Mouse (Mus musculus) testis, adult 2 months (tissue): Measurements from ENCODE around the gene Angptl3. TPM values are rescaled to one million over a fixed set of nuclear protein-coding genes. Genes with fewer than 3 reads are reported as not detected.

Source experiments
- H3K27ac ChIP-seq: fragments of 200-500 bp; 2 replicates; pipeline ENCODE4 v1.5.1; 2012; ENCODE audit warnings: low read depth, low read length; ENCODE audit not compliant: control insufficient read depth, insufficient read depth
- H3K27me3 ChIP-seq: fragments of 200-500 bp; 2 replicates; pipeline ENCODE4 v1.6.1; 2012; ENCODE audit warnings: mild to moderate bottlenecking, low read length, moderate library complexity; ENCODE audit not compliant: control insufficient read depth, insufficient read depth
- H3K36me3 ChIP-seq: fragments of 200-500 bp; 2 replicates; pipeline ENCODE4 v1.6.1; 2012; ENCODE audit warnings: mild to moderate bottlenecking, low read length; ENCODE audit not compliant: control insufficient read depth, insufficient read depth
- H3K4me1 ChIP-seq: fragments of 200-500 bp; 2 replicates; pipeline ENCODE4 v1.6.1; 2012; ENCODE audit warnings: low read length; ENCODE audit not compliant: control insufficient read depth, insufficient read depth
- H3K4me3 ChIP-seq: fragments of 200-500 bp; 2 replicates; pipeline ENCODE4 v1.5.1; 2012; ENCODE audit warnings: low read depth, mild to moderate bottlenecking, low read length, moderate library complexity, mixed read lengths; ENCODE audit not compliant: control insufficient read depth
- CTCF ChIP-seq: fragments of 200-500 bp; IDR thresholded peaks from 2 replicates; pipeline ENCODE4 v1.5.1; 2012; ENCODE audit warnings: low read depth, mild to moderate bottlenecking, inconsistent platforms, low read length, moderate library complexity; ENCODE audit not compliant: control insufficient read depth, insufficient read depth, insufficient replicate concordance
- POLR2A ChIP-seq: fragments of 200-500 bp; IDR thresholded peaks from 2 replicates; pipeline ENCODE4 v1.6.1; 2012; ENCODE audit warnings: low read depth, mild to moderate bottlenecking, inconsistent platforms, low read length, moderate library complexity; ENCODE audit not compliant: control insufficient read depth
- polyA plus RNA-seq: library from polyadenylated mRNA; depleted of rRNA; stranded (reverse); fragments of >200 nt; gene quantifications from 2 replicates; pipeline ENCODE4 v1.2.3, GENCODE M21; 2012

The Angptl3 gene
- polyA plus RNA-seq, 1 experiment, result not detected

DNA sequence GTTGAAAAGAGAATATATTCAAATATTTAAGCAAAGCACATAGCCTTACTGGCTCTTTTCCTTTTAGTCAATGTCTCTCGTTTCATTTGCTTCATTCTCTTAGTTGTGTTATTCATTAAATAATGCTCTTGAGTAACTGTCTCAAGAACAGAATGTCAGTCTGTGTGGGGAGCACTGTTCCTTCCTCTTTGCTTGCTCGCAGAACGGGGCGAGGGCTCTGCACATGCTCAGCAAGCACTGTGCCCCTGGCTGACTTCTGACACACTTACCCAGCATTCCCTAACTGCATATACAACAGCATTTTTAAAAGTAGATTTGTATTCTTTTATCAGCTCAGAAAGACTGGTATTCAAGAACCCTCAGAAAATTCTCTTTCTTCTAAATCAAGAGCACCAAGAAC is 2.2 kb downstream of the Angptl3 start:
- Histone ChIP-seq H3K27me3 (no peaks in the 10 kb centered on the region), H3K4me3 (no peak overlapping the region), H3K27ac (no peak overlapping the region), H3K4me1 (no peaks in the 10 kb centered on the region), H3K36me3 (no peaks in the 10 kb centered on the region)
- TF ChIP-seq POLR2A (no peak), CTCF (no peak)

DNA sequence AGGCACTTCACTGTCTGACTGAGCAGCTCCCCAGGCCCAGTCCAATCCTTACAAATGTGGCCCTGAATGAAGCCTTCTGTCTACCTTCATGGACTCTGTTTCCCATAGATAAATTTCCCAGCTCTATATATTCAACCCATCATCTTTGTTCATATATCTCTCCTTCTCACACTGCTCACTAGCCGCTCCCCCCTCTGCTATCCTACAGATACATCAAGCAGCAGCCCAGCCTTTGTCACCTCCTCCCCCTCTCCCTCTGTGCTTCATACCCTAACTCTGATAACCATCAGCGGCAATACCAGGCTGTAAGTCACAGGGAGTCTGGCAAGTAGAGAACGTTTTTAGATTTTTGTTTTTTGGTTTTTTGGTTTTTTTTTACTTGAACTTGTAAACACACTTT is 14.1 kb downstream of the Angptl3 start:
- no peaks in the 10 kb centered on the region for H3K4me1 ChIP-seq
- no peak for TF ChIP-seq POLR2A
- no peak overlapping the region for H3K27ac ChIP-seq
- no peaks in the 10 kb centered on the region for H3K27me3 ChIP-seq
- H3K4me3 ChIP-seq, result no peak overlapping the region
- H3K36me3 ChIP-seq, result no peaks in the 10 kb centered on the region

DNA sequence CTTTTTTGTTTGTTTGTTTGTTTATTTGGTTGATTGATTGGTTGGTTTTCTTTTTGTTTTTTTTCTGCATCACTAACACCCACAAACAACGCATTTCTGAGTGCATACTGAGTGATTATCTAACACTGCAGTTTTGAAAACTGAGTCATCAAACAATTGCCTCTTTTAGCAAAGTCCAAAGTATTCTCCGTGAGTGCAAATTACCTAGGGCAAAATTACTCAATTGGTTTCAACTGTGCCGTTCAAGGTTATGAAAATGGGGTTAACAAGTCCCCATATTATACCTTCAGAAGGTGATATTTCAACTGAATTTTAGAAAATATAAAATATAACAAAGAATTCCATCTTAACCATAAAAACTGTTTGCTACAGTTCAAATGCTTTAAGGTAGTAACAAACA is 15.7 kb downstream of the Angptl3 start:
- Histone ChIP-seq H3K4me3 (no peak overlapping the region), H3K36me3 (no peaks in the 10 kb centered on the region), H3K27me3 (no peaks in the 10 kb centered on the region), H3K4me1 (no peaks in the 10 kb centered on the region), H3K27ac (no peak overlapping the region)
- TF ChIP-seq POLR2A (no peak), CTCF (no peak)

DNA sequence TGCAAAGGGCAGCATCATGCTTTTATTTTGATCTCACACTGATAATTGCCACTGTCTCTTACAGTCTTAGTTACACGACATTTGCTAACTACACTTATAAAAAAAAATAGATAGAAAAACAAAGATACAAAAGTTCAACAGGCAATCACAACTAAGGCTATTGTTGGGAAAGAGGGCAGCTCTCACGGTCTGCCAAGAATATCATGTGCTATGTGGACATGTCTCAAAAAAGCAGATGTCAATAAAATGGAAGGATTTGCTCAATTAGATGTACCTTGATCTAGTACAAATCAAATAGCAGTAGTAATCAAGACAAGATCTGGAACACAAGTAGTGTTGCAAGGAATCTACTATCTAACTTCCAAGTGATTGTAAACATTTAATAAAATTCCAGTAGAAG is 17.8 kb downstream of the Angptl3 start:
- H3K4me1 ChIP-seq, result no peaks in the 10 kb centered on the region
- H3K4me3 ChIP-seq, result no peak overlapping the region
- no peak overlapping the region for H3K27ac ChIP-seq
- TF ChIP-seq POLR2A (no peak), CTCF (no peak)
- no peaks in the 10 kb centered on the region for H3K36me3 ChIP-seq
- H3K27me3 ChIP-seq, result no peaks in the 10 kb centered on the region

DNA sequence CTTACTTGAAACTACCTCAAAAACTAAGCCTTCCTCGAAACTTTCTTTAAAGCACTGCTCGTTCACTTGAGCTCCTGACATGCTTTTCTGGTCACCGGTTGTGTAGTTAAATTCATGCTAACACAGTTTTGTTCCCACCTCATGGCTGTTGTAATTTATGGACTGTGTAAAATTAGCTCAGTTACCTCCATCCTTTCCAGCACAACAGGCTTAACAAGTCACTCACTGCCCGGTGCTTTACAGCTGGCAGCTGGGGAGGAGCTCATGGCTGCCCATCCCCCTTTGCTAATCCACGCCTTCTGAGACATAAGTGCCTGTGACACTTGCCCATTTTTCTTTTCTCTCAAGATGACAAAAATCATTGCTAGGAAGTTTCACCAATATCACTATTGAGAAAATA is 33.8 kb downstream of the Angptl3 start:
- Histone ChIP-seq H3K27me3 (no peaks in the 10 kb centered on the region), H3K4me3 (no peak overlapping the region), H3K4me1 (no peaks in the 10 kb centered on the region), H3K36me3 (no peaks in the 10 kb centered on the region), H3K27ac (no peak overlapping the region)
- TF ChIP-seq POLR2A, result no peak

DNA sequence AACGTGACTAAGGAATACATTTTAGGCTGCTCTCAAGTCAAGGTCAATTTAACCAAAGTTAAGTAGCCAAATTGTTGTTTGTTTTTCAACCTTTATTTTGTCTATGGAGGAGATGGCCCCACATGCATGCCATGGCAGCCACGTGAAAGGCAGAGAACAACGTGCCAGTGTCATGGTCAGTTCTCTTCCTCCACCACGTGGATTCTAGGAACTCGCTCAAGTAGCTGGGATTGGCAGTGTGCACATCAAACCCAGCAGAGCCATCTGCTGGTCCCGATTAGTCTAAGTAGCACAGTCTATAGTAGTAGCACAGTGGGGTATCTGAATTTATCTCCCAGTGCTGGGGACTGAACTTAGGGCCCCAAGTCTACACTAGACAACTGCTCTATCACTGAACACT is 38.1 kb downstream of the Angptl3 start:
- Histone ChIP-seq H3K4me3 (no peak overlapping the region), H3K4me1 (no peaks in the 10 kb centered on the region), H3K27me3 (no peaks in the 10 kb centered on the region), H3K27ac (no peak overlapping the region), H3K36me3 (no peaks in the 10 kb centered on the region)
- TF ChIP-seq POLR2A, result no peak
- no peak for TF ChIP-seq CTCF

DNA sequence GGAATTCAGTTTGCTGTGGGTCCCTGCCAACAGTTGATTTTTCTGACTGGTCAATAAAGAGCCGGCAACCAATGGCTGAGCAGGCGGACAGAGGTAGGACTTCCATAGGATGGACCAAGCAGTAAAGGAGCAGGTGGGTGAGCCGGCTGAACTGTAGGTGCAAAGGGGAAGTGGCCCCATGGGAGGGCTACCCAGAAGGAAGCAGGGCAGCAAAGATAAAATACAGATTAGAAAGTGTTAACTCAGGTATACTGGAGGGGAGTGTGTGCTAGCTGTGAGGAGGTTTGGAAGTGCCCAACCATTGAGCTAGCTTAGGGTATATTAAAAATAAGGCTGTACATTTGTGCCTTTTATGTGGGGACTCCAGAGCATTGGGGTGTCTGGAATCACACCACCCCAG is 47.3 kb downstream of the Angptl3 start:
- Histone ChIP-seq H3K4me1 (no peaks in the 10 kb centered on the region), H3K27ac (no peak overlapping the region), H3K4me3 (no peak overlapping the region), H3K36me3 (no peaks in the 10 kb centered on the region; the same call in 1 of the 2 replicates), H3K27me3 (no peaks in the 10 kb centered on the region)
- TF ChIP-seq POLR2A, result no peak
- TF ChIP-seq CTCF, result no peak

DNA sequence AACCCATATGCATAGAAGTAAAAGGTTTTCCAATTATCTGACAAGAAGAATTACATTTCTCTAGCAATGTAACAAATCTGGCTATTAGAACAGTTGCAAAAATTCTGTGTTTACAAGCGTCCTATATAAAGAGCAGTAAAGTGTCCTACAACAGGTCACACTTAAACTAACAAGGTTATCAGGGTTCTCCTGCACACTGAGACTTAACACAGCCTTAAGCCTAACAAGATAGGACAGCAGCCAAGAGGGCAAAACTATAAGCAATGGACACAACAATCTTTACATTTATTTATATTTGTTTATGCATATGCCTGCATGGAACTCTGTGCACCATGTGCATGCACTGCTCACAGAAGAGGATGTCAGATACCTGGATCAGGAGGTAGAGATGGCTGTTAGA is 50.4 kb downstream of the Angptl3 start:
- no peaks in the 10 kb centered on the region for H3K4me1 ChIP-seq
- H3K4me3 ChIP-seq, result no peak overlapping the region
- H3K27me3 ChIP-seq, result no peaks in the 10 kb centered on the region
- TF ChIP-seq CTCF (no peak), POLR2A (no peak)
- H3K27ac ChIP-seq, result no peak overlapping the region
- H3K36me3 ChIP-seq, result no peaks in the 10 kb centered on the region; the same call in 1 of the 2 replicates
